Comparison of ENCODE assay signal across 17 mouse cellular contexts in the genomic region with DNA sequence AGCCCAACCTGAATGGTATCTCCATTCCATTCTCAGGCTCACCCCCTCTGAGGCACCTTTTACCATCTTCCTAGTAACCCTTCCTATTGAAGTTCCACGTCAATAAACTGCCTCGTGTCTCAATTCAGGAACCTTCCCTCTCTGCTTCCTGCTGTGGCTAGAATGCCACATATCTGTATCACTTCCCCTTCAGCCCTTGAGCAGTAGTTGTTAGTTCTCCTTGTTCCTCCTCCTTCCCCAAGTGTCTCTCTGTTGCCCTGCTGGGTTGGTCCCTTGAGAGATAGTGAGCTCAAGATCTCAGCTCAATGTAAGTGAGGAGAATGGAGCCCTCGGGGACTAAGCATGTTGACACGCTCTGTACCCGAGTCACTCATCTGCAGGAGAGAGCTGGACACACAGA. TPM values are rescaled to one million over a fixed set of nuclear protein-coding genes. Genes with fewer than 3 reads are reported as not detected.
DNase-seq lines count a peak whose midpoint lies in the region; ATAC-seq lines count a peak whose summit lies in the region.
"Had no signal": no experiment of that assay in that cellular context is flagged by ENCODE, and none has a peak within 500 bp of the region (broad histone marks: within the 10 kb centered on the region; RNA-seq: fewer than 3 reads in every experiment).

No protein-coding gene starts in this region.

- H3K4me3 ChIP-seq in liver, embryonic 16.5 days (ENCODE audit: low read depth, low read length) = no peak overlapping the region
- H3K4me3 ChIP-seq: heart, embryonic 15.5 days; hindbrain, embryonic 15.5 days had no signal

- H3K9me3 ChIP-seq in liver, embryonic 16.5 days (replicated peaks; ENCODE audit: control insufficient read depth, low read length) = no peaks in the 10 kb centered on the region
- H3K9me3 ChIP-seq: heart, embryonic 15.5 days; hindbrain, embryonic 15.5 days had no signal

- 21% methylated on average over 5 of the region's 5 CpGs for WGBS in liver, embryonic 16.5 days (ENCODE audit: insufficient replicate concordance)

- peak; percentile 24; the same call in 1 of the 2 replicates for ATAC-seq in liver, embryonic 16.5 days (ENCODE audit: low read depth)
- ATAC-seq: forebrain, embryonic 16.5 days had no signal

- H3K4me2 ChIP-seq in liver, embryonic 16.5 days (ENCODE audit: low read depth, low read length) = no peak overlapping the region
- H3K4me2 ChIP-seq: heart, embryonic 15.5 days; hindbrain, embryonic 15.5 days had no signal

- peak overlapping the region; percentile 16; the same call in 1 of the 2 replicates for H3K27ac ChIP-seq in liver, embryonic 16.5 days (ENCODE audit: low read length)
- H3K27ac ChIP-seq: heart, embryonic 15.5 days; hindbrain, embryonic 15.5 days; liver, embryonic 14.5 days; stomach, postnatal 0 days had no signal

- intact Hi-C loops in left cerebral cortex, postnatal 4 days (cut with DNase I) = no loop called here
- intact Hi-C loops in gastrocnemius, postnatal 14 days (cut with DNase I; ENCODE audit: low total_unique reads) = no loop called here

- no peaks in the 10 kb centered on the region for H3K36me3 ChIP-seq in liver, embryonic 16.5 days (ENCODE audit: control insufficient read depth, insufficient read depth)
- H3K36me3 ChIP-seq: heart, embryonic 15.5 days; hindbrain, embryonic 15.5 days had no signal

- H3K27me3 ChIP-seq in liver, embryonic 16.5 days (ENCODE audit: control insufficient read depth, insufficient read depth, low read depth, low read length) = peaks cover 26% of the 10 kb centered on the region
- H3K27me3 ChIP-seq: hindbrain, embryonic 15.5 days had no signal

- H3K4me1 ChIP-seq in liver, embryonic 16.5 days (ENCODE audit: control insufficient read depth, low read depth, low read length) = no peaks in the 10 kb centered on the region; the same call in 1 of the 2 replicates

- peak; percentile 13 for DNase-seq in kidney, adult 9 months
- DNase-seq in kidney, adult 11 months = no peak
- peak; percentile 90 for DNase-seq in MEL-GATA-1-ER (ENCODE audit: extremely low read depth, low read depth)
- peak; percentile 72 to 75 for DNase-seq in spleen, postnatal 36 days (ENCODE audit: low spot score in 2 of 2)
- no peak for DNase-seq in left cerebral cortex, postnatal 4 days
- no peak for DNase-seq in gastrocnemius, postnatal 14 days
- DNase-seq in cerebellum, adult 8-10 months = no peak
- DNase-seq: cerebellum, adult 18-20 months; gastrocnemius, postnatal 10 days; kidney, adult 18-20 months; thymus, postnatal 36 days had no signal

- H3K9ac ChIP-seq in liver, embryonic 16.5 days (ENCODE audit: low read depth, low read length) = no peak overlapping the region
- H3K9ac ChIP-seq: heart, embryonic 15.5 days; hindbrain, embryonic 15.5 days; liver, embryonic 14.5 days had no signal

RNA-seq across cellular contexts. Expression of a gene that starts 3.6 kb away (rescaled TPM):
- 0.22 and 0.29 TPM in 2 replicates for polyA plus RNA-seq in liver, embryonic 16.5 days (2015; fragmentation: Nextera tagmentation; extraction: Ambion mirVana)
- 10 to 100 TPM; 10.7 to 12.8 TPM for total RNA-seq in left cerebral cortex, postnatal 4 days (2021)
- total RNA-seq in gastrocnemius, postnatal 14 days (2021) = 1 to 10 TPM; 2.1 to 2.2 TPM

RNA-seq across cellular contexts. Expression of a gene that starts 19.9 kb away (rescaled TPM):
- polyA plus RNA-seq in liver, embryonic 16.5 days (2015; fragmentation: Nextera tagmentation; extraction: Ambion mirVana) = 30.0 and 32.4 TPM in 2 replicates
- 1 to 10 TPM; 4.2 TPM for total RNA-seq in left cerebral cortex, postnatal 4 days (2021)
- 1 to 10 TPM; 2.1 to 2.5 TPM for total RNA-seq in gastrocnemius, postnatal 14 days (2021)

Comparison
In these comparisons a context has a peak if more than half of its experiments do, and no peak if none do; other contexts are left out.
1. DNase-seq: peak in kidney, adult 9 months (single experiment), MEL-GATA-1-ER (single experiment) and spleen, postnatal 36 days (2 of 2); none in kidney, adult 11 months (single experiment), left cerebral cortex, postnatal 4 days (single experiment), gastrocnemius, postnatal 14 days (single experiment) and cerebellum, adult 8-10 months (single experiment).